Mouse (Mus musculus): ENCODE data around the gene Nfx1.

DNA sequence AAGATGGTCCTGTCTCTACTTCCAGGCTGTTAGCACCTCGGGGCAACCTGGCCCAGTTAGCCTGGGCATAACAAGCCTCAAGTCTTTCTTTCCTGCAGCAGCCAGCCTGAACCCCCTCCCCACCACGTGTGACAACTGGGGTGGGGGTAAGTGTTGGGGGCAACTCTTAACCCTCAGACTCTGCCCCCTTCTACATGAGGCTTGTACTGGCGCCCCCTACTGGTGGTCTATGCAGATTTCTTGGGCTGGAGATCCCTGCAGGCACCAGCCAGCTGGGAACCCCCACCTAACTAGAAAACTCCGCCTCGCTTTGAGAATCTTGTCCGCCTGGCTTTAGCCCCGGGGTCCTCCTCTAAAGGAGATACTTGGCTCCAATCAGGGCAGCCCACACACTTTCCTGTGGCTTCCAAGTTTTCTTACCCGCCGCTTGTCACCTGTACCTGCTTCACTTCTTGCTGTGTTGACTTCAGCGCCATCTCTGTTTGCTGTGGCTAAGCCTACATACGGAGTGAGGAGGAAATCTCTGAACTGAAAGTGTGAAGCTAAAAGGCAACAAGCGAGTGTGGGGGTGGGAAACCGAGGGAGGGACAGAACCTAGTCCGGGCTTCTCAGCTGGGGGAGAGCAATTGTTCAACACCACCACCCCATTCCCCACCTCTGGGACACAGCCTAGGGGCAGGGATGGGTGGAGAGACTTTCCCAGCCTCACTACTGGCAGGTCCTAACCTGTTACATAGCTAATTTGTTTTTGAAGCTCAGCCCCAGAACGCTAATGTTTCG, 93.4 kb downstream of the Nfx1 start:
- peak; percentile 71 for TF ChIP-seq CTCF (IDR thresholded peaks at IDR 0.05; ENCODE audit: low read depth)
- no peak for TF ChIP-seq EP300 (optimal IDR thresholded peaks at IDR 0.05)
